Mouse (Mus musculus) cortical plate, adult 2 months (tissue): ENCODE results near the gene Scgb1b17. TPM values are rescaled to one million over a fixed set of nuclear protein-coding genes. Genes with fewer than 3 reads are reported as not detected.
"Not testable (repeated sequence)": the region's sequence is repeated elsewhere in the genome, so short reads cannot be mapped to it uniquely, and the experiment has no call there.

Experiments used
- H3K27ac ChIP-seq: fragments of 200-500 bp; 2 replicates; pipeline ENCODE4 v1.5.1; 2012; ENCODE audit warnings: low read length, control low read depth, inconsistent platforms; ENCODE audit not compliant: insufficient read depth
- H3K4me1 ChIP-seq: fragments of 200-500 bp; 2 replicates; pipeline ENCODE4 v1.6.1; 2011; ENCODE audit warnings: low read length; ENCODE audit not compliant: control insufficient read depth, insufficient read depth
- H3K4me3 ChIP-seq: fragments of 200-500 bp; 2 replicates; pipeline ENCODE4 v1.5.1; 2011; ENCODE audit warnings: mild to moderate bottlenecking, low read length, control low read depth; ENCODE audit not compliant: insufficient read depth
- polyA plus RNA-seq: library from polyadenylated mRNA; depleted of rRNA; stranded (reverse); fragments of >200 nt; gene quantifications from 2 replicates; pipeline ENCODE4 v1.2.3, GENCODE M21; 2012; rRNA removed

Scgb1b17 gene
- not detected in 2 replicates for polyA plus RNA-seq

DNA sequence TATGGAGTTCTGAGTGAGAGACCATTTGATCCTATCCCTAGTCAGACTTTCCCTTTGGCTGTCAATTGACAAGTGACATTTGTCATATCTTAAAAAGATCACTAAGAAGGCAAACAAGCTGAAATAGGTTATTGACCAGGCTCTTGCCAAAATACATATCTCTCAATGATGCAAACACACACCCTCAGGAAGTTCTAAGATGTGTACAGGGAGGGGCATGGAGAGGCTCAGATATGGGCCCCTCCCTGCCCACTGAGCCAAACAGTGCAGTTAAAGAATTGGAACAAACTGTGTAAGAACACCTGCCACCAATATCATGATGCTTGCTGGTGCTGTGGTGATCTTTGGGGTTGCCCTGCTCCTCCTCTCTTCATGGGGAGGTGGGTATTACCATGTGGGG is at the start of gene Scgb1b17:
Gene Scgb1b17 (plus strand): TSS at position 301 of the 400 bp plus-strand sequence.
- H3K4me3 ChIP-seq, H3K4me1 ChIP-seq, H3K27ac ChIP-seq: not testable (repeated sequence)

DNA sequence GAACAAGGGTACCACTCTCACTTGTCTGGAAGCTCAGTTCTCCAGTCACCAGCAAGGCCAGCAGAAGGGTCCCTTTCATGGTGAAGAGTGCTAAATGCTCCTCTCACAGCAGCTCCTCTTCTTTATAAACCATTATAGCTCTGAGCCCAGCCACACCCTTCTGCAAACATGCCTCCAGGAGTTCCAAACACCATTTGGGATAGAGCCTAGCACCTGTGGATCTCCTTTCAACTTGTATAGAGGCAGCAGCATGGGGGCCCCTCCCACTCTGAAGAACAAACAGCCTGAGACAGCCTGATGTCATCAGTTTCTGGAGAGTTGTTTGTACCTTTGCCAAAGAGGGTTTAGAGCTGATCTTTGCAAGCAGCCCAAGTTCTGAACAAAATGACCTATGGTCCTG is 6.8 kb upstream of the Scgb1b17 start, which contains the start of gene Scgb2b17:
Gene Scgb2b17 (minus strand): TSS at position 101 of the 400 bp plus-strand sequence.
- H3K27ac ChIP-seq, H3K4me1 ChIP-seq, H3K4me3 ChIP-seq: not testable (repeated sequence)

Other genes starting within 250 kb of the Scgb1b17 start
- not detected in 2 replicates for gene Scgb2b15, start 233.8 kb upstream of the Scgb1b17 start, polyA plus RNA-seq
- not detected in 2 replicates for gene Scgb1b15, start 226.9 kb upstream of the Scgb1b17 start, polyA plus RNA-seq
- not detected in 2 replicates for gene Scgb2b17, start 6.9 kb upstream of the Scgb1b17 start, polyA plus RNA-seq
- not detected in 2 replicates for gene Scgb2b18, start 110.4 kb downstream of the Scgb1b17 start, polyA plus RNA-seq
- gene Scgb1b18, start 122.1 kb downstream of the Scgb1b17 start, polyA plus RNA-seq, result not detected in 2 replicates
- not detected in 2 replicates for gene Scgb2b19, start 216.9 kb downstream of the Scgb1b17 start, polyA plus RNA-seq
- not detected in 2 replicates for gene Scgb1b19, start 223.8 kb downstream of the Scgb1b17 start, polyA plus RNA-seq